Mouse (Mus musculus): Measurements from ENCODE around the gene Angptl7.

Gene Angptl7

GRCm38 (mm10) chr4:148509450-148510084 is 9.3 kb upstream of the Angptl7 start:
- Histone ChIP-seq H3K9me3 (ENCODE audit: low read length) (peaks cover 12% of the 10 kb centered on the region), H3K4me1 (replicated peaks; ENCODE audit: low read depth, low read length) (no peaks in the 10 kb centered on the region; the same call in 1 of the 2 replicates), H3K4me3 (replicated peaks; ENCODE audit: low read length) (no peak overlapping the region), H3K36me3 (ENCODE audit: insufficient read depth, low read length) (peaks cover 74% of the 10 kb centered on the region), H3K27me3 (ENCODE audit: insufficient read depth, low read length) (no peaks in the 10 kb centered on the region)
- no peak for TF ChIP-seq CTCF (conservative IDR thresholded peaks at IDR 0.05; ENCODE audit: low read length)
- TF ChIP-seq POU5F1 (IDR thresholded peaks at IDR 0.05; ENCODE audit: borderline replicate concordance, low read length): no peak
- no peak for TF ChIP-seq NANOG (IDR thresholded peaks at IDR 0.05; ENCODE audit: borderline replicate concordance, low read length)

GRCm38 (mm10) chr4:148508084-148508849 is 8.0 kb upstream of the Angptl7 start:
- Histone ChIP-seq H3K4me3 (replicated peaks; ENCODE audit: low read length) (no peak overlapping the region), H3K27me3 (ENCODE audit: insufficient read depth, low read length) (no peaks in the 10 kb centered on the region), H3K9me3 (ENCODE audit: low read length) (peaks cover 12% of the 10 kb centered on the region), H3K4me1 (replicated peaks; ENCODE audit: low read depth, low read length) (no peaks in the 10 kb centered on the region; the same call in 1 of the 2 replicates), H3K36me3 (ENCODE audit: insufficient read depth, low read length) (peaks cover 71% of the 10 kb centered on the region)
- TF ChIP-seq NANOG (IDR thresholded peaks at IDR 0.05; ENCODE audit: borderline replicate concordance, low read length): no peak
- no peak for TF ChIP-seq CTCF (conservative IDR thresholded peaks at IDR 0.05; ENCODE audit: low read length)
- TF ChIP-seq POU5F1 (IDR thresholded peaks at IDR 0.05; ENCODE audit: borderline replicate concordance, low read length): no peak

GRCm38 (mm10) chr4:148507585-148507984 is 7.3 kb upstream of the Angptl7 start:
- TF ChIP-seq NANOG (IDR thresholded peaks at IDR 0.05; ENCODE audit: borderline replicate concordance, low read length): no peak
- TF ChIP-seq POU5F1 (IDR thresholded peaks at IDR 0.05; ENCODE audit: borderline replicate concordance, low read length): no peak
- TF ChIP-seq CTCF (conservative IDR thresholded peaks at IDR 0.05; ENCODE audit: low read length): no peak
- H3K4me3 ChIP-seq (replicated peaks; ENCODE audit: low read length): no peak overlapping the region
- no peaks in the 10 kb centered on the region; the same call in 1 of the 2 replicates for H3K4me1 ChIP-seq (replicated peaks; ENCODE audit: low read depth, low read length)
- H3K36me3 ChIP-seq (ENCODE audit: insufficient read depth, low read length): peaks cover 71% of the 10 kb centered on the region
- no peaks in the 10 kb centered on the region for H3K27me3 ChIP-seq (ENCODE audit: insufficient read depth, low read length)
- peaks cover 12% of the 10 kb centered on the region for H3K9me3 ChIP-seq (ENCODE audit: low read length)

GRCm38 (mm10) chr4:148504497-148504959 is 4.3 kb upstream of the Angptl7 start:
- Histone ChIP-seq H3K36me3 (ENCODE audit: insufficient read depth, low read length) (peaks cover 85% of the 10 kb centered on the region), H3K27me3 (ENCODE audit: insufficient read depth, low read length) (no peaks in the 10 kb centered on the region), H3K9me3 (ENCODE audit: low read length) (peaks cover 12% of the 10 kb centered on the region), H3K4me1 (replicated peaks; ENCODE audit: low read depth, low read length) (peaks cover 2% of the 10 kb centered on the region; the same call in 1 of the 2 replicates), H3K4me3 (replicated peaks; ENCODE audit: low read length) (no peak overlapping the region)
- no peak for TF ChIP-seq NANOG (IDR thresholded peaks at IDR 0.05; ENCODE audit: borderline replicate concordance, low read length)
- no peak for TF ChIP-seq CTCF (conservative IDR thresholded peaks at IDR 0.05; ENCODE audit: low read length)
- TF ChIP-seq POU5F1 (IDR thresholded peaks at IDR 0.05; ENCODE audit: borderline replicate concordance, low read length): no peak

- H3K36me3 ChIP-seq (ENCODE audit: insufficient read depth, low read length): peaks cover 90% of the 10 kb centered on the region
- TF ChIP-seq NANOG (IDR thresholded peaks at IDR 0.05; ENCODE audit: borderline replicate concordance, low read length): no peak
- no peak for TF ChIP-seq POU5F1 (IDR thresholded peaks at IDR 0.05; ENCODE audit: borderline replicate concordance, low read length)
- no peak for TF ChIP-seq CTCF (conservative IDR thresholded peaks at IDR 0.05; ENCODE audit: low read length)
- no peaks in the 10 kb centered on the region for H3K27me3 ChIP-seq (ENCODE audit: insufficient read depth, low read length)
- H3K4me3 ChIP-seq (replicated peaks; ENCODE audit: low read length): peak overlapping the region; percentile 35; the same call in 1 of the 2 replicates
- H3K4me1 ChIP-seq (replicated peaks; ENCODE audit: low read depth, low read length): peaks cover 25% of the 10 kb centered on the region
- H3K9me3 ChIP-seq (ENCODE audit: low read length): no peaks in the 10 kb centered on the region
These were observed 4.2 kb downstream of the Angptl7 start for GRCm38 (mm10) chr4:148495874-148496689.

- Histone ChIP-seq H3K27me3 (ENCODE audit: insufficient read depth, low read length) (no peaks in the 10 kb centered on the region), H3K9me3 (ENCODE audit: low read length) (no peaks in the 10 kb centered on the region), H3K36me3 (ENCODE audit: insufficient read depth, low read length) (peaks cover 90% of the 10 kb centered on the region), H3K4me1 (replicated peaks; ENCODE audit: low read depth, low read length) (peaks cover 23% of the 10 kb centered on the region), H3K4me3 (replicated peaks; ENCODE audit: low read length) (no peak overlapping the region)
- TF ChIP-seq CTCF (conservative IDR thresholded peaks at IDR 0.05; ENCODE audit: low read length) (no peak), POU5F1 (IDR thresholded peaks at IDR 0.05; ENCODE audit: borderline replicate concordance, low read length) (no peak), NANOG (IDR thresholded peaks at IDR 0.05; ENCODE audit: borderline replicate concordance, low read length) (no peak)
These were observed 5.1 kb downstream of the Angptl7 start for GRCm38 (mm10) chr4:148495160-148495559.

- H3K4me1 ChIP-seq (replicated peaks; ENCODE audit: low read depth, low read length): peaks cover 34% of the 10 kb centered on the region
- no peak for TF ChIP-seq NANOG (IDR thresholded peaks at IDR 0.05; ENCODE audit: borderline replicate concordance, low read length)
- no peak overlapping the region for H3K4me3 ChIP-seq (replicated peaks; ENCODE audit: low read length)
- H3K36me3 ChIP-seq (ENCODE audit: insufficient read depth, low read length): peaks cover 93% of the 10 kb centered on the region
- no peaks in the 10 kb centered on the region for H3K27me3 ChIP-seq (ENCODE audit: insufficient read depth, low read length)
- peaks cover 10% of the 10 kb centered on the region for H3K9me3 ChIP-seq (ENCODE audit: low read length)
These were observed 8.8 kb downstream of the Angptl7 start for GRCm38 (mm10) chr4:148491448-148491847.

- Histone ChIP-seq H3K4me1 (replicated peaks; ENCODE audit: low read depth, low read length) (peaks cover 26% of the 10 kb centered on the region), H3K36me3 (ENCODE audit: insufficient read depth, low read length) (peaks cover 95% of the 10 kb centered on the region), H3K9me3 (ENCODE audit: low read length) (peaks cover 11% of the 10 kb centered on the region), H3K4me3 (replicated peaks; ENCODE audit: low read length) (no peak overlapping the region), H3K27me3 (ENCODE audit: insufficient read depth, low read length) (no peaks in the 10 kb centered on the region)
- TF ChIP-seq POU5F1 (IDR thresholded peaks at IDR 0.05; ENCODE audit: borderline replicate concordance, low read length): no peak
- TF ChIP-seq NANOG (IDR thresholded peaks at IDR 0.05; ENCODE audit: borderline replicate concordance, low read length): no peak
- TF ChIP-seq CTCF (conservative IDR thresholded peaks at IDR 0.05; ENCODE audit: low read length): no peak
These were observed 9.8 kb downstream of the Angptl7 start for GRCm38 (mm10) chr4:148490502-148490901.

Data from E14TG2a.4 (cell line).